Mouse (Mus musculus): ENCODE results near the gene 5031439G07Rik. TPM values are rescaled to one million over a fixed set of nuclear protein-coding genes. Genes with fewer than 3 reads are reported as not detected.

The 5031439G07Rik gene
- 15.3 TPM for polyA plus RNA-seq (2017; shearing (Covaris generic))

GRCm38 (mm10) chr15:84987874-84988825, at the start of gene 5031439G07Rik:
Gene 5031439G07Rik (minus strand): TSS chr15:84988551.

GRCm38 (mm10) chr15:85028648-85029047, 40.3 kb upstream of the 5031439G07Rik start, which contains the start of gene Fam118a:
Gene Fam118a (plus strand): TSS chr15:85028948.

DNA sequence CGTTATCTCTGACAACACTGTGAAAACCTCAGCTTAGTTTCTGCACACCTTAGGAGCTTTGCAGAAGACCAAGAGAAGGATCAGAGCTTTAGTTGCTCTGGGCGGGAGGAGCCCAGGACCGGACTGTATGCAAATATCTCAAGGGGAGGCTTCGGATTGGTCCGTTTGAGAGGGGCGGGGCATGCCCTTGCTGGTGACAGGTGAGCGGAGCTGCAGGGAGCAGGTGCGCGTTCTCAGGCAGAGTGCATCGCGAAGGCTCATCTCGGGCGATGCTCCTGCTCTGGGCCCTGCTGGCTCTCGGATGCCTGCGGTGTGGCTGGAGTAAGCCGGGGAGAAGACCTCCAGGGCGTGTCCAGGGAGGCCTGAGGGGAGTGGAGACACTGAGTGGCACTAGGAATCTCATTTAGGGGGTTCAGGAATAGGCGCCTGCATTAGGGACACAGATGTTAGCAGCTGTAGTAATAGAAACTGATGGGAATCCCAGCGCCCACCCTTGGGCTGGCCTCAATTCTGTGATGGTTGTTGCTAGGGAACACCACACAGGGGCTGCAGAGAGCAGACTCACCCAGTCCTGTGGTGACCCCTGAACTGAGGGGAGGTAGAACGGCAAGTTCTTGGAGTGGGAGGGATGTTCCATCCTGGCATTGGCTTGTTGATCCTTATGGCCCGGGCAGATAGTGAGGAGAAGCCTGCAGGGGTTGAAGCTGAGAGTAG, 28.8 kb upstream of the 5031439G07Rik start, which contains the start of gene Upk3a:
Upk3a (plus strand) TSS at position 191 of the 714 bp plus-strand sequence.

GRCm38 (mm10) chr15:84922884-84923507, 65.4 kb downstream of the 5031439G07Rik start, which contains the start of gene Nup50:
Gene Nup50 (plus strand): TSS chr15:84923411.

GRCm38 (mm10) chr15:84919938-84920337, 68.4 kb downstream of the 5031439G07Rik start, which contains the start of gene Gm29666:
Gene Gm29666 (minus strand): TSS chr15:84920038.

Other genes starting within 250 kb of the 5031439G07Rik start
- 1.4 TPM for gene Phf21b, start 132.5 kb downstream of the 5031439G07Rik start, polyA plus RNA-seq (2017; shearing (Covaris generic))
- 0.26 TPM for gene Gm29666, start 68.5 kb downstream of the 5031439G07Rik start, polyA plus RNA-seq (2017; shearing (Covaris generic))
- 50.5 TPM for gene Nup50, start 65.1 kb downstream of the 5031439G07Rik start, polyA plus RNA-seq (2017; shearing (Covaris generic))
- gene Upk3a, start 28.6 kb upstream of the 5031439G07Rik start, polyA plus RNA-seq (2017; shearing (Covaris generic)), result not detected
- gene Fam118a, start 40.4 kb upstream of the 5031439G07Rik start, polyA plus RNA-seq (2017; shearing (Covaris generic)), result 53.4 TPM
- 0.05 TPM for gene Smc1b, start 143.4 kb upstream of the 5031439G07Rik start, polyA plus RNA-seq (2017; shearing (Covaris generic))
- not detected for gene Ribc2, start 143.5 kb upstream of the 5031439G07Rik start, polyA plus RNA-seq (2017; shearing (Covaris generic))
- 0.73 TPM for gene Fbln1, start 217.4 kb upstream of the 5031439G07Rik start, polyA plus RNA-seq (2017; shearing (Covaris generic))